Mouse (Mus musculus) neural tube, embryonic 12.5 days (tissue): ENCODE data around the gene Ttll10. TPM values are rescaled to one million over a fixed set of nuclear protein-coding genes. Genes with fewer than 3 reads are reported as not detected.

ENCODE experiments used
- microRNA counts: library from miRNA; unstranded; fragments of <30 nt; microRNA quantifications from one replicate; lab custom pipeline; 2017
- microRNA-seq: library from miRNA; unstranded; fragments of <30 nt; microRNA quantifications from one replicate; pipeline ENCODE4, GENCODE M21; 2017
- polyA plus RNA-seq: library from polyadenylated mRNA; unstranded; fragments of >200 nt; fragmentation: Nextera tagmentation; extraction: Ambion mirVana; gene quantifications from 2 replicates; pipeline ENCODE4 v1.2.1, GENCODE M21; 2016

Gene Ttll10
- polyA plus RNA-seq, 1 experiment from 2014 or later: 0.20 TPM

MicroRNA genes within 50 kb of the gene (microRNA counts, 519-probe panel; counts per million panel counts)
- microRNA mmu-miR-200a (lab: Ali Mortazavi, UCI): 342 counts per million, percentile 67 among the panel's probes with 10 or more counts
- 5,225 counts per million, percentile 85 among the panel's probes with 10 or more counts for microRNA mmu-miR-200b (lab: Ali Mortazavi, UCI)
- microRNA mmu-miR-429 (lab: Ali Mortazavi, UCI): 342 counts per million, percentile 67 among the panel's probes with 10 or more counts

Small RNA genes within 50 kb of the gene (microRNA-seq; reads per million reads assigned to microRNA genes)
- gene Mir200a (40.4 reads per million, percentile 39 among the genes with 10 or more reads in this experiment), gene Mir200b (95.5 reads per million, percentile 51 among the genes with 10 or more reads in this experiment), gene Mir429 (412 reads per million, percentile 70 among the genes with 10 or more reads in this experiment)

Other genes starting within 250 kb of the Ttll10 start
- gene Ccnl2, start 246.9 kb downstream of the Ttll10 start, polyA plus RNA-seq: 203 and 204 TPM in 2 replicates
- 142 and 144 TPM in 2 replicates for gene Aurkaip1, start 228.1 kb downstream of the Ttll10 start, polyA plus RNA-seq
- 26.7 and 27.1 TPM in 2 replicates for gene Mxra8, start 219.7 kb downstream of the Ttll10 start, polyA plus RNA-seq
- 26.2 and 32.1 TPM in 2 replicates for gene Dvl1, start 212.0 kb downstream of the Ttll10 start, polyA plus RNA-seq
- 0.28 and 0.56 TPM in 2 replicates for gene Tas1r3, start 196.1 kb downstream of the Ttll10 start, polyA plus RNA-seq
- gene Cptp, start 190.0 kb downstream of the Ttll10 start, polyA plus RNA-seq: 19.5 and 22.1 TPM in 2 replicates
- gene Ints11, start 189.9 kb downstream of the Ttll10 start, polyA plus RNA-seq: 77.0 TPM in 2 replicates
- 46.6 and 52.0 TPM in 2 replicates for gene Pusl1, start 167.6 kb downstream of the Ttll10 start, polyA plus RNA-seq
- 65.5 and 68.0 TPM in 2 replicates for gene Acap3, start 167.6 kb downstream of the Ttll10 start, polyA plus RNA-seq
- 159 and 167 TPM in 2 replicates for gene Ube2j2, start 115.6 kb downstream of the Ttll10 start, polyA plus RNA-seq
- gene C1qtnf12, start 97.1 kb downstream of the Ttll10 start, polyA plus RNA-seq: 17.2 and 19.0 TPM in 2 replicates
- gene B3galt6, start 66.8 kb downstream of the Ttll10 start, polyA plus RNA-seq: 20.2 and 20.6 TPM in 2 replicates
- gene Sdf4, start 66.5 kb downstream of the Ttll10 start, polyA plus RNA-seq: 129 and 133 TPM in 2 replicates
- 0.52 and 0.81 TPM in 2 replicates for gene Tnfrsf4, start 45.6 kb downstream of the Ttll10 start, polyA plus RNA-seq
- gene Tnfrsf18, start 33.2 kb downstream of the Ttll10 start, polyA plus RNA-seq: 1.6 and 2.0 TPM in 2 replicates
- gene 9430015G10Rik, start 50.6 kb upstream of the Ttll10 start, polyA plus RNA-seq: 42.4 and 45.6 TPM in 2 replicates
- 0.52 TPM in 2 replicates for gene Rnf223, start 71.1 kb upstream of the Ttll10 start, polyA plus RNA-seq
- gene Agrn, start 138.1 kb upstream of the Ttll10 start, polyA plus RNA-seq: 149 and 165 TPM in 2 replicates
- 0.89 and 1.6 TPM in 2 replicates for gene Isg15, start 141.4 kb upstream of the Ttll10 start, polyA plus RNA-seq
- gene AW011738, start 143.9 kb upstream of the Ttll10 start, polyA plus RNA-seq: 6.8 and 7.0 TPM in 2 replicates
- 1.7 and 2.0 TPM in 2 replicates for gene Perm1, start 156.5 kb upstream of the Ttll10 start, polyA plus RNA-seq
- gene Plekhn1, start 175.4 kb upstream of the Ttll10 start, polyA plus RNA-seq: 27.3 and 29.0 TPM in 2 replicates
- 74.0 and 74.5 TPM in 2 replicates for gene Noc2l, start 176.6 kb upstream of the Ttll10 start, polyA plus RNA-seq
- gene Samd11, start 196.2 kb upstream of the Ttll10 start, polyA plus RNA-seq: 2.6 and 2.9 TPM in 2 replicates